Mouse (Mus musculus): ENCODE results near the gene Med9. TPM values are rescaled to one million over a fixed set of nuclear protein-coding genes. Genes with fewer than 3 reads are reported as not detected.

Med9 gene
- polyA plus RNA-seq, 1 experiment from 2014 or later = 35.7 TPM

DNA sequence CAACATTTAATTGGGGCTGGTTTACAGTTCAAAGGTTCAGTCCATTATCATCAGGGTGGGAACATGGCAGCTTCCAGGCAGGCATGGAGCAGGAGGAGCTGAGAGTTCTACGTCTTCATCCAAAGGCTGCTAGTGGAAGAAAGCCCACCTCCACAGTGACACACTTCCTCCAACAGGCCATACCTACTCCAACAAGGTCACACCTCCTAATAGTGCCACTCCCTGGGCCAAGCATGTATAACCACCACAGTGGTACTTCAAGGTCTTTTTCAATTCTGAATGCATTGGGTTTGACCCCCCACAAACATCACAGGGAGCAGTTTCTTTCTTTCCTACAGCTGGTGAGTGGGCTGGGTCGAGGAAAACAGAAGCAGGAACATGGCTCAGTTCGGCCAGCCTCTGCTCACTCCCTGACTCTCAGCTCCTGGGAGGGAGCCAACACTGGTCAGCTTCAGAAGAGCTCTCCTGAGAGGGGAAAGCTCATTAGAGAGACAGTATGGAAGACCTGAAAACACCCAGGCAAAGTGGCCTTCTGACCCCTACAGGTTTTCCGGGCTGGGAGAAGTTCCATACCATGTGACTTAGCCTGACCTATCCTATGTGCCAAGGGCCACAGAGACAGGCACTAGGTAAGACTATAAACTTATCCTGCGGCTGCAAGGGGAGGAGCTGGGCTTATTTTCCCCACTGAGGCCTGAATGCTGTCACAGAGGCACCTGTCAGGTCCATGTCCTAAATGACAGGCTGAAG, 53.4 kb downstream of the Med9 start:
- Histone ChIP-seq H3K36me3 (ENCODE audit: control insufficient read depth, insufficient read depth, low read length) (no peaks in the 10 kb centered on the region), H3K4me3 (ENCODE audit: low read depth, low read length) (no peak overlapping the region), H3K27me3 (replicated peaks; ENCODE audit: control insufficient read depth, insufficient read depth, low read length) (no peaks in the 10 kb centered on the region), H3K4me2 (ENCODE audit: low read length) (no peak overlapping the region), H3K27ac (ENCODE audit: low read depth, low read length) (no peak overlapping the region), H3K4me1 (ENCODE audit: control insufficient read depth, insufficient read depth, low read length) (no peaks in the 10 kb centered on the region), H3K9me3 (replicated peaks; ENCODE audit: control insufficient read depth, low read length) (no peaks in the 10 kb centered on the region), H3K9ac (ENCODE audit: low read length) (no peak overlapping the region)
- ATAC-seq = no peak
- DNase-seq (ENCODE audit: low spot score) = no peak
- WGBS = 84% methylated on average over 5 of the region's 5 CpGs

DNA sequence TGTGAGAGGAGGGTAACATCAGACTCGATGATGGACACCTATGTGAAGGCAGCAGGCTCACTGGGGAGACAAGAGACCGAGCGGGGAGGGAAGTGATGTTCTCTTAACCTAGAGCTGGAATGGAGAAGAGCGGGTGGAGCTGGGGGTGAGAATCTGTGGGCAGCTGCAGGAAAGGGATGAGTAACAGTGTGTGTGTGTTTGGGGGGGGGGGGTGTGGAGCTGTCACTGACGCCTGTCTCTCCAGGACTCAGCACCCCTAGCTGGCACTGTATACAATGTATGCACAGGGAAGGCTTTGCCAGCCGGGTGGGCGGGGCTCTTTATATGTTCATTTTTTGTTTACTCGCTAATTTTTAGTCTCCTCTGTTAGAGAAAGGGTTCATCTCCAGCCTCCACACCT, 55.8 kb downstream of the Med9 start:
- ATAC-seq = no peak
- WGBS = 82% methylated on average over 8 of the region's 8 CpGs
- Histone ChIP-seq H3K9me3 (replicated peaks; ENCODE audit: control insufficient read depth, low read length) (no peaks in the 10 kb centered on the region), H3K36me3 (ENCODE audit: control insufficient read depth, insufficient read depth, low read length) (no peaks in the 10 kb centered on the region), H3K4me1 (ENCODE audit: control insufficient read depth, insufficient read depth, low read length) (no peaks in the 10 kb centered on the region; the same call in 1 of the 2 replicates), H3K27ac (ENCODE audit: low read depth, low read length) (no peak overlapping the region), H3K9ac (ENCODE audit: low read length) (no peak overlapping the region), H3K4me2 (ENCODE audit: low read length) (no peak overlapping the region), H3K4me3 (ENCODE audit: low read depth, low read length) (no peak overlapping the region), H3K27me3 (replicated peaks; ENCODE audit: control insufficient read depth, insufficient read depth, low read length) (no peaks in the 10 kb centered on the region)
- no peak for DNase-seq (ENCODE audit: low spot score)

- Histone ChIP-seq H3K4me2 (ENCODE audit: low read length) (no peak overlapping the region), H3K9ac (ENCODE audit: low read length) (no peak overlapping the region), H3K9me3 (replicated peaks; ENCODE audit: control insufficient read depth, low read length) (no peaks in the 10 kb centered on the region), H3K36me3 (ENCODE audit: control insufficient read depth, insufficient read depth, low read length) (no peaks in the 10 kb centered on the region), H3K27ac (ENCODE audit: low read depth, low read length) (no peak overlapping the region), H3K4me1 (ENCODE audit: control insufficient read depth, insufficient read depth, low read length) (peaks cover 6% of the 10 kb centered on the region; the same call in 1 of the 2 replicates), H3K27me3 (replicated peaks; ENCODE audit: control insufficient read depth, insufficient read depth, low read length) (no peaks in the 10 kb centered on the region), H3K4me3 (ENCODE audit: low read depth, low read length) (no peak overlapping the region)
- no peak for ATAC-seq
- DNase-seq (ENCODE audit: low spot score) = no peak
- WGBS = 55% methylated on average over 6 of the region's 6 CpGs
These were observed 56.7 kb downstream of the Med9 start for GRCm38 (mm10) chr11:60004716-60005115.

DNA sequence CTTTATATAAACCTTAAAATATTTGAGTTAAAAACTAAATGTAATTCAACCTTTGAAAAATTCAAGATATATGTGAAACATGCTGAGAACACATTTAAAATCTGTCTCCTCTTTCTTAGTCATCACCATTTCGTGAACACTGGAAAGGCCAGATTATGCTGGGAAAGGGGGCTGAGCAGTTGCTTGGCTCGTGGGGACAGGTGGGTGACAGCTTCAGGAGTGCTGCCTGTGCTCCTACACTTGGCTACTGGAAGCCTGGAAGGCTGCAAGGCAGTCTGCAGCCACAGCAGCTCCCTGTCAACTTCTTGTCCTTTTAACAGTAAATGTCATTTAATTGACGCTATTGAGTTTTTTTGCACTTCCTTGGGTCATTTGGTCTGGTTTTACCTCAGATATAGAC, 57.9 kb downstream of the Med9 start:
- DNase-seq (ENCODE audit: low spot score) = no peak
- Histone ChIP-seq H3K27ac (ENCODE audit: low read depth, low read length) (no peak overlapping the region), H3K4me3 (ENCODE audit: low read depth, low read length) (no peak overlapping the region), H3K9ac (ENCODE audit: low read length) (no peak overlapping the region), H3K4me1 (ENCODE audit: control insufficient read depth, insufficient read depth, low read length) (peaks cover 9% of the 10 kb centered on the region; the same call in 1 of the 2 replicates), H3K36me3 (ENCODE audit: control insufficient read depth, insufficient read depth, low read length) (no peaks in the 10 kb centered on the region), H3K27me3 (replicated peaks; ENCODE audit: control insufficient read depth, insufficient read depth, low read length) (no peaks in the 10 kb centered on the region), H3K9me3 (replicated peaks; ENCODE audit: control insufficient read depth, low read length) (no peaks in the 10 kb centered on the region), H3K4me2 (ENCODE audit: low read length) (no peak overlapping the region)
- 78% methylated on average over 3 of the region's 3 CpGs for WGBS
- no peak for ATAC-seq

GRCm38 (mm10) chr11:60009451-60009850, 61.4 kb downstream of the Med9 start:
- no peak overlapping the region for H3K27ac ChIP-seq (ENCODE audit: low read depth, low read length)
- no peak overlapping the region for H3K9ac ChIP-seq (ENCODE audit: low read length)
- no peaks in the 10 kb centered on the region for H3K36me3 ChIP-seq (ENCODE audit: control insufficient read depth, insufficient read depth, low read length)
- no peak overlapping the region for H3K4me3 ChIP-seq (ENCODE audit: low read depth, low read length)
- ATAC-seq (no peak), DNase-seq (ENCODE audit: low spot score) (peak; percentile 40)
- peaks cover 9% of the 10 kb centered on the region; the same call in 1 of the 2 replicates for H3K4me1 ChIP-seq (ENCODE audit: control insufficient read depth, insufficient read depth, low read length)
- 32% methylated on average over 3 of the region's 3 CpGs for WGBS
- no peaks in the 10 kb centered on the region for H3K9me3 ChIP-seq (replicated peaks; ENCODE audit: control insufficient read depth, low read length)
- H3K4me2 ChIP-seq (ENCODE audit: low read length) = no peak overlapping the region
- H3K27me3 ChIP-seq (replicated peaks; ENCODE audit: control insufficient read depth, insufficient read depth, low read length) = no peaks in the 10 kb centered on the region

GRCm38 (mm10) chr11:60011516-60011915, 63.5 kb downstream of the Med9 start:
- no peak overlapping the region for H3K4me2 ChIP-seq (ENCODE audit: low read length)
- no peaks in the 10 kb centered on the region for H3K9me3 ChIP-seq (replicated peaks; ENCODE audit: control insufficient read depth, low read length)
- peaks cover 9% of the 10 kb centered on the region; the same call in 1 of the 2 replicates for H3K4me1 ChIP-seq (ENCODE audit: control insufficient read depth, insufficient read depth, low read length)
- no peaks in the 10 kb centered on the region for H3K36me3 ChIP-seq (ENCODE audit: control insufficient read depth, insufficient read depth, low read length)
- no peak overlapping the region for H3K9ac ChIP-seq (ENCODE audit: low read length)
- H3K27ac ChIP-seq (ENCODE audit: low read depth, low read length) = no peak overlapping the region
- H3K27me3 ChIP-seq (replicated peaks; ENCODE audit: control insufficient read depth, insufficient read depth, low read length) = no peaks in the 10 kb centered on the region
- ATAC-seq (no peak), DNase-seq (ENCODE audit: low spot score) (no peak)
- WGBS = 75% methylated on average over 3 of the region's 3 CpGs
- no peak overlapping the region for H3K4me3 ChIP-seq (ENCODE audit: low read depth, low read length)

Other genes with a start within 250 kb of the Med9 start
- 1.3 and 1.5 TPM in 2 replicates for gene Pld6, start 160.6 kb upstream of the Med9 start, polyA plus RNA-seq (2014; fragmentation: Nextera tagmentation; extraction: Ambion mirVana)
- 29.4 and 36.6 TPM in 2 replicates for gene Flcn, start 138.2 kb upstream of the Med9 start, polyA plus RNA-seq (2014; fragmentation: Nextera tagmentation; extraction: Ambion mirVana)
- gene Nt5m, start 108.8 kb upstream of the Med9 start, polyA plus RNA-seq (2014; fragmentation: Nextera tagmentation; extraction: Ambion mirVana) = 52.6 and 54.8 TPM in 2 replicates
- 232 and 257 TPM in 2 replicates for gene Cops3, start 108.4 kb upstream of the Med9 start, polyA plus RNA-seq (2014; fragmentation: Nextera tagmentation; extraction: Ambion mirVana)
- gene Rasd1, start 16.7 kb downstream of the Med9 start, polyA plus RNA-seq (2014; fragmentation: Nextera tagmentation; extraction: Ambion mirVana) = 0.66 and 0.75 TPM in 2 replicates
- gene Pemt, start 98.3 kb downstream of the Med9 start, polyA plus RNA-seq (2014; fragmentation: Nextera tagmentation; extraction: Ambion mirVana) = 7.3 and 9.4 TPM in 2 replicates
- gene Rai1, start 156.8 kb downstream of the Med9 start, polyA plus RNA-seq (2014; fragmentation: Nextera tagmentation; extraction: Ambion mirVana) = 26.4 and 28.5 TPM in 2 replicates